Mouse (Mus musculus): ENCODE measurements at regions not wholly inside any gene's neighbourhood (a gene's known extent, or its start where the extent isn't known, plus 50 kb on each side); places are given as distances from the start of the nearest gene placed in this dataset.

DNA sequence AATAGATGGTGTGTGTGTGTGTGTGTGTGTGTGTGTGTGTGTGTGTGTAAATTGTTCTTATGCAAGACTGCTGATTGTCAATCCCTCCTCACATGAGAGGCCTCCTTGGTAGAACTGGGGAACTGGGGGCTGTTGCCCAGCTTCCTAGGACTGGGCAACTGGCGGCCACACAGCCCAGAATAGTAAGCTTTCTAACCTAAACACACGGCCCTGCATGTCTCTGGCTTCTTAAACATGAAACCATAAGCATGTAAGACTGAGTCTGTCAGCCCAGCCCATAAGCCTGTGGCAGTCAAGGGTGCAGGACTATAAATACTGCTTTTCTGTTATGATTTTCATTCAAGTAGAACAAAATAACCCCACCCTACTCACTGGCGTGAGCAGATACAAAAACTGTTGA, 60.7 kb downstream of the Ifng start:
- no peak for DNase-seq (ENCODE audit: low spot score in 2 of 2)
- intact Hi-C loops (cut with DNase I), result no loop called here

DNA sequence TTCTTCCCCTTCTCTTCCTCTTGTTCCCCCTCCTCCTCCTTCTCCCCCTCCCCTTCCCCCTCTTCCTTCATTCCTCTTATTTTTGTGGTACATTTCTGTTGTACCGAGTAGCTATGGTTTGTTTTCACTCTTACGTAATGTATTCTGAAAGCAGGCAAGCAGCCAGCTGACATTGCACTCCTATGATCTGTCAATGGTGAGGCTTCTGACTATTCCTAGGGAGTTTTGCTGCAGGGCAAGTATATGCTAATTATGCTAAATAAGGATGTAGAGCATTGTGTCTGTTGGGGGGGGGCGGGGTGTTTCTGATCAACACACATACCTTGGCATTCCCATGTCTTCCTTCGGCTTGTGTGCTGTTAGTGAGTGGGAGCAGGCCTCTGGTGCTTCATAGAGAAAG, 64.0 kb downstream of the Ifng start:
- no peak for DNase-seq (ENCODE audit: low spot score in 2 of 2)
- intact Hi-C loops (cut with DNase I), result loop anchor here (5.0 kb wide), 1 partner anchor 63 kb away; the partner anchor contains the start of gene Ifng

DNA sequence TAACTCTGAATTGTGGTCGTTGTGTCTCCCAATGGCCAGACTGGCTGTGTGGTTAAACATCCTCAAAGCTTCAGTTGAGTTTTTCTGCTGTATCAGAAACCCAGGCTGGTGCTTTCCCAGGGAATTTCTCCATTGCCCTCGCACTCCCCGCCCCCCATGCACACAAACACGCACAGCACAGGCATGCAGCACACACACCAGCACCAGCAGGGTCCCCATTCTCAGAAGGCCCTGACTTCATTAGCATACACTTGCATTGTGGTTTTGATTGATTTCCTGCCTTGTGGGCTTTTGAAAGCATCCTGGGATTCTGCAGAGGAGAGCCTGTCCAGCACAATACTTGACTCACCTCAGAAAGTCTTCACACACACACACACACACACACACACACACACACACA, 65.3 kb downstream of the Ifng start:
- intact Hi-C loops (cut with DNase I), result loop anchor here (5.0 kb wide), 1 partner anchor 64 kb away; the partner anchor contains the start of gene Ifng
- DNase-seq (ENCODE audit: low spot score in 2 of 2), result no peak

DNA sequence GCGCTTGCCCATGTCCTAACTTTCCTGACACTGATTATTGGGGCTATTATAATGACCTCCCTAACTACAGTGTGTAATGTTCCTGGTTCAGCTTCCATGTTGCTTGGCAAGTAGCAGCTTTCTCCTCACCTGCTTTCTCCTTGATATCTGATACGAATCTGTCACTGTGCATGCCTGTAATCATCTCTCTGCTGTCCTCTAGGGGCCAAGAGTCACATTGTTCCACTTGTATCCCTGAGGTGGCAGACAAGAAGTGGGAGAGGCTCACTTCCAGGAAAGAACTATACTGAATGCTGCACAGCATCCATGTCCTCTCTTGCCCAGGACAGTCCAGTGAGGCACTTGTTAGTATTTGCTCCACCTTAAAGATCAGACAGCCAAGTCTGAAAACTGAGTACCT, 66.8 kb downstream of the Ifng start:
- peak; percentile 16 to 52 for DNase-seq (ENCODE audit: low spot score in 2 of 2)
- intact Hi-C loops (cut with DNase I), result loop anchor here (5.0 kb wide), 1 partner anchor 65 kb away; the partner anchor contains the start of gene Ifng

DNA sequence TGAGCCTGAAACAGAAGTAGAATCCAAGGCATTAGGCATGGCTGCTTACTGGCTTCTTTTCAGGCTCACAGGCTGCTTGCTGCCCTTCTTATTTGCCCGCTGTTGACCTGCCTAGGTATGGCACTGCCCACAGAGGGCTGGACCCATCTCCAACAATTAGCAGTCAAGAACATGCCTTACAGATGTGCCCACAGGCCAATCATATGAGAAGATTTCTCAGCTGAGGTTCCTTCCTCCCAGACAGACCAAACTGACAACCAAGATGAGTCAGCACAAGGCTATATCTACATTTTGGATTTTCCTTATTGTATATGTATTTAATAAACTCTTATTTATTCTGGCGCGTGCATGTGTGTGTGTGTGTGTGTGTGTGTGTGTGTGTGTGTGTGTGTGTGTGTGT, 76.0 kb downstream of the Ifng start:
- intact Hi-C loops (cut with DNase I), result no loop called here
- DNase-seq (ENCODE audit: low spot score in 2 of 2), result no peak

DNA sequence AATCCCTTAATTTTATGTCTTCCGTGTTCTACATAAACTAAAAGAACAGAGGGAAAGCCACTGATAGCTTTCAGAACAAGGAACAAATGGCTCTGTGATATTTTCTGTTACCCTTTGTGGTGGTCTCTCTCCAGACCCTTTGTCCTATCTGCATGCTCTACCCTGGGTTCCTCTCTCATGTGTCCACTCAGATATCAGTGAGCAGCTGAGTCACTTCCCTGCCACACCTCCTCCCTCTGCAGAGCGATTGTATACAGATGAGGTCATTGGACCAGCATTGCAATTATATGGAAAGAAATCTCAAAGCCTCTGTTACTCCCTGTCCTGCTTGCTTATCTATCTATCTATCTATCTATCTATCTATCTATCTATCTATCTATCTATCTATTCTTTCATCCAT, 77.1 kb downstream of the Ifng start:
- no peak for DNase-seq (ENCODE audit: low spot score in 2 of 2)

DNA sequence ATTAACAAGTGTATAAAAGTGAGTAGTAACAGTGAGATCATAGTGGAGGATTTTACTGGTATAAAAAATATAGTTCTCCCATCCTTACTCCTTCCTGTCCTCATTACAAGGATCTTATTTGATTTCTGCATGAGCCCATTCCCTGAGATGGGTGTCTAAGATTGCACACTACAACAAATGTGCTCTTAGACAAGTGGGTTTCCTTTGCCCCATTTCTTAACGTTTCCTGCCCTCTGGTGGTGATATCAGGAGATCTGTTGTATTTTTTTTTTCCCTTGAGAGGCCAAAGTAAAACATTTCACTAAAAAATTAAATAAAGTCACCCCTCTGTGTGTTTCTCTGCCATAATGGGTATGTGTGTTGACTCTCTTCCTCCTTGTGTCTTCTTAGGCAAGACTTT, 105.1 kb downstream of the Ifng start:
- DNase-seq (ENCODE audit: low spot score in 2 of 2), result peak in 1 of 2 experiments; percentile 47
- intact Hi-C loops (cut with DNase I), result loop anchor here (2.0 kb wide), 1 partner anchor 389 kb away; no protein-coding TSS in a partner anchor

More for the DNA sequence above, 77.1 kb downstream of the Ifng start:
- intact Hi-C loops (cut with DNase I), result no loop called here

DNA sequence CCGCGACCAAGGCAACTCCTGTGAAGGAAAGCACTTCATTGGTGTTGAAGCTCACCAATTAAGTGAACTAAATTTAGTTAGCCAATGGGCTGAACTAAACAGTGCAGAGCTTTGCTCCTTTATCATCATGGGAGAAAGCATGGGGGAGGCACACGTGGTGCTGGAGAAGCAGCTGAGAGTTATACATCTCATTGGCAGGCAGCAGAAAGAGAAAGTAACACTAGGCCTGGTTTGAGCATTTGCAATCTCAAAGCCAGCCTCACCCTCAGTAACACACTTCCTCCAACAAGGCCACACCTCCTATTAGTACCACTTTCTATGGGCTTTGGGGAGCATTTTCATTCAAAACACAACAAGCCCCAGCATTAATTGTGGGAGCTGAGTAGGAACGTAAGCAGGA, 109.4 kb downstream of the Ifng start:
- DNase-seq (ENCODE audit: low spot score in 2 of 2), result no peak
- intact Hi-C loops (cut with DNase I), result no loop called here

DNA sequence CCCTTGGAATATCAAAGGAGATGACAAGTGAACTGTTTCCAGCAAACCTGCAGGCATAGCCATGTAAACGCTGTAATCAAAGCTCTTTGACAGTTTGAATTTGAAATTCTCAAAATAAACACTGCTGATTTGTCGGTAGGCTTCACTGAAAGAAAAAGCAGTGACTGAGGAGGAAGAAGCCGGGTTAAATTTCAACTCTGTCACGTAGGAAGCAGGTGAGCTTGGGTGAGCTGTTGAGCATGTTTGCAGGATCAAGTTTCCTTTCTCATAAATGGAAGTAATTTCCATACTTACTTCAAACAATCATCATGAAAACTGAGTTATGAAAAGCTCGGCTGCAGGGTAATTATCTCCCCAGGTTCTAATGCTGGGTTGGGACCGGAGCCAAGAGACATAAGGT, 118.0 kb downstream of the Ifng start:
- intact Hi-C loops (cut with DNase I), result no loop called here
- DNase-seq (ENCODE audit: low spot score in 2 of 2), result no peak

DNA sequence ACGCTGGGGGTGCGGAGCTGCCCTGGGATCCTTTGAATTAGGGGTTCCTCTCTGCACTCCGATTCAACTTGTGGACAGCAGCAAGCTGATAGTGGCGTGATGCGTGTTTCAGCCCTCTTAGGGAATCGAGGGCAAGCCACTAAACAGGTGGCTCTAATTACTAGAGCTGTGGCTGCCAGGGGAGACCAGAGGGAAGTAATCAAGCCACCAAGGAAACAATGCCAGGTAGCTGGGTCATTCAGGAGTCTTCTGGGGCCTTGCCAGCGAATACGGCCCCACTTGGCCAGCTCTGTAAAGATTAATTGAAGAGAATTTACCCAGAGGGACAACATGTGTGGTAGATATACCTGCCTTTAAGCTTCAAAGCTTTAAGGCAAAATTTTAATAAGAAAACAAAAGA, 123.2 kb downstream of the Ifng start:
- intact Hi-C loops (cut with DNase I), result no loop called here
- DNase-seq (ENCODE audit: low spot score in 2 of 2), result no peak

DNA sequence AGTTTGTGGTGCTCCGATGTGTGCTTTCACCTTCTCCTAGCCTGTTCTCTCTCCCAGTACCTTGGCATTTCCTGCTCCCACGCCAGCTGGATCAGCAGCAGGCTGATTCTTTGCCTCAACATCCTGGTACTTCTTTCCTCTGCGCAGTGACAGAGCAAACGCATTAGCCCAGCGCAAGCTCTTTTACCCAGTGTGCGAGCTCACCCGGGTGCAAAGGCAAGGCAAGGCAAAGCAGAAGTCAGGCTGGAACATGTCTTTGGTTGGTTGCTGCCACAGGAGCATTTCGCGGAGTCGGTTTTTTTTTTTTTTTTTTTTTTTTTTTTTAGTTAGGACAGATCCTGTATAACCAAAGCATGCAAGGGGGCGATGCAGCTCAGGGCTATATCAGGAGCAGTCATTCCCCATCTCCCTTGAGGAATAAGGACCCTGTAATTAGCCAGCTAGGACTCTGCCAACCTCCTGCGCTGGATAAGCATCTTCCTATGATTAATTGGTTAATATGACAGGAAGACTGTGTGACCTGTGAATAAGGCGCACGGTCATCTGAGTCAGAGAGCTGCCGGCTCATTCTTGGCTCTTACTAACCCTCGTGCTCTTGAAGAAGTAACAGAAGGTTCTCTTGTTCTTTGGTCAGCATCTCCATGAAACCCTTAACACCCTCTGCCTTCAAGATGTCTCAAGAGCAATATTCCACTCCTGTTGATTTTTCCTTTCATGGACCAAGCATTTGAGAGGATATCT, 123.9 kb downstream of the Ifng start:
- DNase-seq (ENCODE audit: low spot score in 2 of 2), result peak in 1 of 2 experiments; percentile 31
- intact Hi-C loops (cut with DNase I), result no loop called here

DNA sequence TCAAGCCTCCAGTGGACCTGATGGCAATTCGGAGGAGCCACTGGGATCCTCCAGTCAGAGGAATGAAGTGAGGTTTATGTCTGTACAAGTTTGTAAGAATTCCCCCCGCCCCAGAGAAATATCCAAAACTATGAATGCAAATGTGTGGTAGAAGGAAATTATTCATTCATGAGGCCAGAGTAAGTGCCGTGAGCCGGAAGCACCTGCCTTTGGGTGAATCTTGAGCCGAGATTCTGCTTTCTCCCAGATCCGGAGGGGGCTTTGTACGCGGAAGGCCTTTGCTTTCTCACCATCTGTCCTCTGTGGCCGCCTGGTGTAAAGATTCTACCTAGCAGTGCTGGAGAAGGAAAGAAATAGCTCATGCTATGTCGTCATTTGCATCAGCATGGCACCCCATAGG, 127.8 kb downstream of the Ifng start:
- no peak for DNase-seq (ENCODE audit: low spot score in 2 of 2)
- intact Hi-C loops (cut with DNase I), result no loop called here

DNA sequence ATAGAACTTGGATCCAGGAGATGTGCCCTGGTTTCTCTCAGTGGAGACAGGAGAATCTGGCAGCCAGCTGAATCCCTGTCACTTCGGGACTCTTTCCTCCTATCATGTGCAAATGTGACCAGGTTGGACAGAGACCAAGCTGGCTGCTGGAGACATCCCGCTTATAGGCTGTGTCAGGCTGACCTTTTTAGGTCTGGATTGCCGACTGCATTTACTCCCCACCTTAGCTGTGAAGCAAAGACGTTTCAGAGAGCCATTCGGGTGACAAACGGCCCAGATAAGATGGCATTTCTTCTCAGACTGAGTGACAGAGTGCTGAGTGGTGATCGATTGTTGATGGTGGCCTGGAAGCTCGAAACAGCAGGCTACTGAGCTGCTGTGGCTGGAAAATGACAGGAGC, 128.6 kb downstream of the Ifng start:
- DNase-seq (ENCODE audit: low spot score in 2 of 2), result no peak
- intact Hi-C loops (cut with DNase I), result no loop called here

DNA sequence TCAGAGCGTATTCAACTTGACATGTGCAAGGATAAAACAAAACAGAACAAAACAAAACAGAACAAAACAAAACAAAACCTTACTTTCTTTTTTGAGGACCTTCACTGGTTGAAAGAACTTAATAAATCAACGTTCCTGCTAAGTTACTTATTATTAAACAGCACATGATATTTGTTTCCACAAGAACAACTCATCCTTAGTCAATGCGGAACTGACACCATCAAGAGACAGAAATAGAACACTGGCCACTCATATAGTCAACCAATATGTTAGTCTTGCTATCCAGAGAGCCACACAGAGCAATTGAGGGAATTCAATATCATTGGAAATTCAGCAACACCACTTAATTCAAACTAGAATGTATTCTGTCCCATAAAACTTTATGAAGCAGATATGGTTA, 132.4 kb downstream of the Ifng start:
- intact Hi-C loops (cut with DNase I), result no loop called here
- DNase-seq (ENCODE audit: low spot score in 2 of 2), result no peak

DNA sequence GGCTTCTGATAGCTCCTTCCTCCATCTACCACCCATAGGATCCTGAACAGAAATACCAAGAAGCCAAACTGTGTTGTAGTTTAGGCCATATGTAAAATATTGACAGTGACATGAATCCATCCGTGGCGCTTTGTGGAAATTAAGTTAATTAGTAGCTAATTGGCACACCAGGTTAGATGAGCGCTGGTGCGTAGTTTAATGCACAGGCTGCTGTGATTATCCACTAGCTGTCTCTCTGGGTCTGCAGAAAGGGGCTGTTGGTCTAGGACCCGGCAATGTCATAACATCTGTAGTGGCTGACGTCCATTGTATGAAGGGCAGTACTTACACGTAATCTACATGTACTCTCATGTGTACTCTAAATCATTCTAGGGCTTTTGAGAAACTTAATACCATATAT, 134.7 kb downstream of the Ifng start:
- DNase-seq (ENCODE audit: low spot score in 2 of 2), result no peak
- intact Hi-C loops (cut with DNase I), result no loop called here

DNA sequence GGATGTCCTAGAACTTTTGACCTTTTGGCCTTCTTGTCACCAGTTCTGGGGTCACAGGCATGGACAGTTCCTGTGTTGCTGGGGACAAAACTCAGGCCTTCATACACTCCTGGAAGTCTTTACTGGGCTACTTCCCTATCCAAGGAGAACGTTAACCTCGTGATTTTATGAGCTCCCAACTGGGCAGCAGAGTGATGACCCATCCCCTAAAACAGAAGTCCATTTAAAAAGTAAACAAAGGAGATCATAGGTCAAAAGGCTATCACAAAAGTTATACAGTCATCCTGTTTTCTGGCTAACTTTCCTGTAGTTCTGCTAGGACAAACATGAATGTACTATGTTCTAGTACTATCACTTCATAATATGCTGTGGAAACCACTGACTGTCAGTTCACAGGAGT, 140.5 kb downstream of the Ifng start:
- no peak for DNase-seq (ENCODE audit: low spot score in 2 of 2)
- intact Hi-C loops (cut with DNase I), result no loop called here

DNA sequence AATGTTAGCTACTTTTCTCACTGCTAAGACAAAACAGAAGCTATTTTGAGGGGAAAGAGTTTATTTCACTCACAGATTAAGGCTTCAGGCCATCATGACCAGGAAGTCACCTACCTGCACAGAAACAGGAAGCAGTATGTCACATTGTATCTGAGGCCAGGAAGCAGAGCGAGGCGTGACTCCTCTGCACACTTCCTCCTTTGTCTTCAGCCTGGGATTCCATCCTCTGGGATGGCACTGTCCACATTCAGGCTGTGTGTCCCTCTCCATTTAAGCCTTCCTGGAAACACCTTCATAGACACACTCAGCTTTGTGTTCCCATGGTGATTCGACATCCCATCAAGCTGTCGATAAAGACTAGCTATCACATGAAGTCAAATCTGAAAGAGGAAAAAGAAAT, 145.0 kb downstream of the Ifng start:
- no peak for DNase-seq (ENCODE audit: low spot score in 2 of 2)
- intact Hi-C loops (cut with DNase I), result loop anchor here (5.0 kb wide), 1 partner anchor 371 kb away; no protein-coding TSS in a partner anchor

DNA sequence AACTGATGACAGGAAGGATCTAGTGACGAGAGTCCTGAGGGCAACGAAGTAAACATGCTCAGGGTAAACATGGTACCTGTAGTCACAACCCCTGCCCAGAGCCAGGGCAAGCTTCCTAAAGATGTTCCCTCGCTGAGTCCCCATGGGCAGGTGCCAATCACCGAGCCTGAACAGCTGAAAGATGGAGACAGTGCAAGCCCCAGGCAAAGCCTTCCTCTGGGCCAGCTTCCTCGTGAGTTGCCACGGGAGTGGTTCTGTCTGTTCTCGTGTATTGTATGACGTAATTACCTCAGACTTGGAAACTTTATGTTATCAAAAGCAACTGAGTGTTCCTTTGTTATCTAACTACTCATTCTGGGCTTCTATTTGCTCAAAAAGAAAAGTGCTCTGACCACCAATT, 147.4 kb downstream of the Ifng start:
- intact Hi-C loops (cut with DNase I), result loop anchor here (5.0 kb wide), 1 partner anchor 369 kb away; no protein-coding TSS in a partner anchor
- no peak for DNase-seq (ENCODE audit: low spot score in 2 of 2)

DNA sequence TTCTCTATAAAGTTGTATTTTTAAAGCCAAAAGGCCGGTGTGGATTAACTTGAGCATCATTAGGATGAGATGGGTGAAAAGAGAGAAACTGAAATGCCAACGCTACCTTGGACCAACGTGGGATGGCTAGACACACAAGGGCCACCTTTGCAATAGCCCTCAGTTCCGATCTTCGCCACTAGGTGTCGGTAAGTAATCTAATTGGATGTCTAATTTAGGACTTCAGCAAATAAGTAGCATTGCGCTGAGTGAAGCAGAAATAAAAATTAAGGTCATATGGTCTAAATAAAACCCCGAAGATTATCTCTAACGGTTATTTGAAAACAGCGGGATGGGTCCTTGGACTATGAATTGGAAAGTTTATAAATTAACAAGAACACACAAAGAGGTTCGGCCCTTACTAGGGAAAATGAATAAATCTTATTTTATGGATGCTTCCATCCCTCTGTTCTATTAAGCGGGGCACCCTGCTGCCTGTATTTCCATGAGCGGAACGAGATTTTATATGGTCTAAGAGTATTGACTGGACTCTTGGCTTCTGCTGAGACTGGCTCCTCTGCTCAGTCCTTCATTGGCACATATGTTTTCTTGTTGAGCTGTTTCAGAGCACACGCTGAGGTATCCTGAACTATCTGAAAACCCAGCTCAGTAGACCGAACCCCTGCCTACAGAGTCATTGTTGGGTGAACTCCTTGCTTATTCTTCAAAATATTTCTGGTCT, 152.0 kb downstream of the Ifng start:
- DNase-seq (ENCODE audit: low spot score in 2 of 2), result peak; percentile 86 to 89
- intact Hi-C loops (cut with DNase I), result loop anchor here (1.0 to 2.0 kb wide), 2 partner anchors 276 to 486 kb away; no protein-coding TSS in a partner anchor

DNA sequence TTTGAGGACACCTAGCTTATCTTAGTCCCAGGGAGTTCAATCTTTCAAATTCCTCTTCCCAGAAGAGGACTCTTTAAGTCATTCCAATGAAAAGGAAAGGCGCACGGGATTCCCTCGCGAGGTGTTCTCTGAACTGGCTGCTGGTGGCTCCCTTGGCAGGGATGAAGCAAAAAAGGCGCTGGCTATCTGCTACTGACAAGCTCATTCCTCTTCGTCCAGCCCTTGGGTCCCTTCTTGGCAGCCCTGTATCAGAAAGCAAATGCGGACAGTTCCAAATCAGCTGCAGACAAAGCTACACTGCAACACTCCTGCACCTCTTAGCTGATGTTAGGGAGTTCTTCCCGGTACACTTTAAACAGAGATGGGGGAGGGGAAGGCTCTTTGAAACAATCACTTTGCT, 155.4 kb downstream of the Ifng start:
- intact Hi-C loops (cut with DNase I), result no loop called here
- no peak for DNase-seq (ENCODE audit: low spot score in 2 of 2)

DNA sequence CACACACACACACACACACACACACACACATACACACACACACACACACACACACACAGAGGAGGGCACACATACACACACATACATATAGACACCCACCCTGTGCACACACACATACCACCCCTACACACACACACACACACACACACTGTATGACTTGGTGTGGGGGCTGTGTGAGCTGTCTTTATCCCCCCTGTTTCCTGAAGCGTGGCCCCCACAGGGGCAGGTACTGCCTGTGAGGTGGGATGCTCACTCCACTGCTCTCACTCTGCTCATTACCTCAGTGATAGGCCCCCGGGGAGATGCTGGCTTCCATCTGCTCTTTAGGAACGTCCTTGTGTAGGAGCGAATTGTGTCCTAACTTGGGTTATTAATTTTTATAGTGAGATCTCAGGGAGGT, 157.7 kb downstream of the Ifng start:
- no peak for DNase-seq (ENCODE audit: low spot score in 2 of 2)
- intact Hi-C loops (cut with DNase I), result no loop called here

Measured in left cerebral cortex, postnatal 25 days (tissue).